Mouse (Mus musculus) cerebellum, postnatal 25 days (tissue): ENCODE data around the gene Shbg.

Source experiments
- DNase-seq, 2 experiments: peaks; one replicate each; pipeline ENCODE4 v3.0.0; 2021; ENCODE audit warnings: mixed read lengths in 2 of 2

Gene Shbg

GRCm38 (mm10) chr11:69594853-69595252 is 22.9 kb downstream of the Shbg start:
- DNase-seq = no peak

DNA sequence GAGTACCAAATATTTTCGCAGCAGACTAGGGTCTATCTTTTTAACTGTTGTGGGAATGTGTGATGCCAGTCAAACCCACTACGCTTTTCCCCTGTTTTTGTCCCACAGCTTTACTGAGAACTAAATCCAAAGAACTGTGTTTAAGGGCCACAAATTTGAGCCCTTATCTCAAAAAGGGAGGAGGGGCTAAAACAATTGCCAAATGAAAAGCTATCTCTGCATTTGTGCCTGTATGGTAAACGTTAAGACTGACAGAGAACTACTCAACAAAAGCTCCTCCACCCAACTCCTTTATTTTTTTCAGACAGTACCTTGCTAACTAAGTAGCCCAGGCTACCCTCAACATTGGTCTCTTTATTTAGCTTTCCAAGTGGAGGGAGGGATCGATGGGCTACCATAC is 24.9 kb downstream of the Shbg start:
- DNase-seq = no peak

DNA sequence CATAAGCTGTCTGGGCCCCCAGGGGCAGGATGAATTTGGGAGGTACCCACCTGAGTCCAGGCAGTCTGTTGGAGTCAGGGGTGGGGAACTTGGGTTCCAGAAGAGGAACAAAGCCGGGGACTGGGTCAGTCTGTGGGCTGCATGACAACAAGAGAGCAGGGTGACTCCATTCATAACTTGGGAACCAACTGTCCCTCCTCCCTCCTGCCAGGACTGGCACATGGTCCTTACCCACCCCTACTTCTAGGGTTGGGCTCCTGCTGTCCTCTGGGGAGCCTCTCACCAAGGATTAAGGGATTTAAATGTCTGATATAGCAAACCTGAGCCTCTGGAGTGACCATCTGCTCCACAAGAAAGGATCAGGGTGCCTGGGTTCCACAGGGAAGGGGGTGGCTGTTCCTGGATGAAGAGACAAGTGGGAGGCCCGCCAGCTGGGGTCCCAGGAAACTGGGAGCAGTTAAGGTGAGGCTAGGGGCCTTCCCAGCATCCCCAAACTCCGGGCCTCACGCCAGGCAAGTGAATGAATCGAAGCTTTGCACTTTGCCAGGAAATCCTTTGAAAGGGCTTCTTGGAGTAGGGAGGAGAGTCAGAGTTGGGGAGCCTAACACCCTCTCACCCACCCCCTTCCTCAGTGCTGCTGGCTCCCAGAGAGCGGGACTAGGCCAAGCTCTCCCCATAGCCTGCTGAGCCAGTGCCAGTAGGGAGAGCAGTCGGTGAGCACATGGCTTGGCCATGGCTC is 25.6 kb downstream of the Shbg start:
- peak in 1 of 2 experiments; percentile 69 for DNase-seq

DNA sequence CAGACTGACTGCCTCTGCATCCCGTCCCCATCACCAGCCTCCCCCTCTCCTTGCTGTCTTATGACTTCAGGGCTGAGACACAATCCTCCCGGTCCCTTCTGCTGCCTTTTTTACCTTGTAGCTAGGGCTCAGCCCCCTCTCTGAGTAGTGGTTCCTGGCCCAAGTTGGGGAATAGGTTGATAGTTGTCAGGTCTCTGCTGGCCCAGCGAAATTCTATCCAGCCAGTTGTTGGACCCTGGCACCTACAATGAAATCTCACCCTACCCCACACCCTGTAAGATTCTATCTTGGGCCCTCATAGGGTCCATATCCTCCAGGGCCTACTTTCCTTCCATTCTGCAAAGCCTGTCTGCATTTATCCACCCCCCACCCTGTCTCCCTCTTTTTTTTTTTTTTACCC is 26.3 kb downstream of the Shbg start:
- DNase-seq = no peak

DNA sequence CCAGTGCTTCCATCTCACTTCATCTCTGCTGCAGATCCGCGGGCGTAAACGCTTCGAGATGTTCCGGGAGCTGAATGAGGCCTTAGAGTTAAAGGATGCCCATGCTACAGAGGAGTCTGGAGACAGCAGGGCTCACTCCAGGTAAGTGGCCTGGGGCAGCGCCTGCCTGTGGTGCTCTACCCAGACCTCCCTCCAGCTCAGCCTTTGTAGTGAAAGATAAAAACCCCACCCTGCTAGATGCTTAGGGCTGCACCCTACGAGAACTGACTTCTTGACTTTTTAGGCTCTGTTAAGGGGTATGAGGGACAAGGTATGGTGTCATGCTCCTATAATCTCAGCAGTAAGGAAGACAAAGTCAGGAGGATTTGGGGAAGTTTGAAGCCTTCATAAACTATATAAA is 27.1 kb downstream of the Shbg start:
- no peak for DNase-seq

DNA sequence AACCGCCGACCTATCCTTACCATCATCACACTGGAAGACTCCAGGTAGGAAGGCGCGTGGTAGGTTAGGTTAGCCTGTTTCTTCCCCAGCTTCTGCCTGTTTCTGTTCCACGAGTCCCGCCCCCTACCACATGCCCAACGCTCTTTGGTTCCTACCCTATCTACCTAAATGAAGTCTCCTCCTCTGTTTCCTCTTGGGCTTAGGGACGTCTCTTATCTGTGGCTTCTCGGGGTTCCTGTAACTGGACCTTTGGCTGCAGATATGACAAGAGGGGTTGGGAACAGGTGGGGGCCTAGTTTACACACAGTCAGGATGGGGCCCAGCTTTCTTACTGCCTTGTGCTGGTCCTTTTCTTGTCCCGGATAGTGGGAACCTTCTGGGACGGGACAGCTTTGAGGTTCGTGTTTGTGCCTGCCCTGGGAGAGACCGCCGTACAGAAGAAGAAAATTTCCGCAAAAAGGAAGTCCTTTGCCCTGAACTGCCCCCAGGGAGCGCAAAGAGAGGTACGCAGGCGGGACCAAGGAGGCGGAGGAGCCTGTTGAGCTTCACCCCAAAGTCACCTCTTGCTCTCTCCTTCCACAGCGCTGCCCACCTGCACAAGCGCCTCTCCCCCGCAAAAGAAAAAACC is 28.4 kb downstream of the Shbg start:
- DNase-seq = no peak

DNA sequence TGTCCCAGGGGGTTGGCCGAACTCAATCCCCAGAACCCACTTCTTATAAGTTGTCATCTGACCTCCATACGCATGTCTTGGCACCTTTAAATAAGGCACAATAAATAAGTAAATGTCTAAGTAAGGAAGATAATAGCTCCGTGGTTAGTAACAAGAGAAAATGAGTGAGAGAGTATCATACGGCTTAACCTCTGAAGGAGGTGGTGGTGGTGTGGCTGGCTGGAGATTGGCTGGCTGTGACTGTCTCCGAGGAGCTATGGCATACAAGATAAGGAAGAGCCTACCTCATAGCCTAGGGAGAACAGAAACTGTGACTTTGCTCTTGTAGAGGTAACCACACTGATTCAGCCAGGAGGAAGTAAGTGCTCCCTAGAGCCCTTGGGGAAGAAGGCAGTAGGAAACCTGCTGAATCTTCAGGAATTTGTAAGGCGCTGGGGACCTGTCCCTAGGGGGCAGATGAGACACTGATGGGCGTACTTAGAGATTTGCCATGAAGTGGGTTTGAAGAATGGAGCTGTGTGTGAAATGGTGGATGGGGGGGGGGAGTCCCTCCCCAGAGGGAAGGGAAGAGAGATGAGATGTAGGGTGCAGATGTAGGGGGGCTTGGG is 31.9 kb downstream of the Shbg start:
- DNase-seq = no peak

GRCm38 (mm10) chr11:69584937-69585336 is 32.8 kb downstream of the Shbg start:
- DNase-seq = no peak

- DNase-seq = no peak
Measured at GRCm38 (mm10) chr11:69584008-69584407, 33.7 kb downstream of the Shbg start.

GRCm38 (mm10) chr11:69582230-69582805 is 35.4 kb downstream of the Shbg start:
- DNase-seq = no peak

- no peak for DNase-seq
Measured at GRCm38 (mm10) chr11:69581814-69582213, 35.9 kb downstream of the Shbg start.

DNA sequence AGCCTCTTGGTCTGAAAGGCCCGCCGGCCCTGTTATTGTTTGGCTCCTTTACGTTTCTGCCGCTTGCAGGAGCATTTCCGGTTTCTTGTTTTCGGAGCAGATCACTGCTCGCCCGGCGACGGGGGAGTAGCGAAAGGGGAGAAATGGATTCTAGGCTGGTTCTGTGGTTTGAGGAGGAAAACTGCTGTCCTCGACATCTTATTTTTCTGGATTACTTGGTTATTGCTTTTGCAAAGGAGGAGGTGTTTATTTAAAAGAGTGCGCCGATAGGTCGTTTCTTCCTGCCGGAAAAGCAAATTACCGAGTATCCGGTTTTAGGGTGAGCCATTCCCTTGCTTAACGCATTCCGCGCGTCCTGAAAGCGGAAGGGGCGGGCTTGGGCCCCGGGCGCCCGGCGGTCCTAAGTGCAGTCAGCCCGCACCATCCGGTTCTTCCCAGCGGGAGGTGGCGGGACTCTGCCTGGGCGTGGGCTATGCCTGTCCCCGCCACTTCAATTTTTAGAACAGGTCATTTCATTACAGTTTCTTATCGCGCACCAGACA is 36.5 kb downstream of the Shbg start:
- peak; percentile 95 to 98 for DNase-seq

DNA sequence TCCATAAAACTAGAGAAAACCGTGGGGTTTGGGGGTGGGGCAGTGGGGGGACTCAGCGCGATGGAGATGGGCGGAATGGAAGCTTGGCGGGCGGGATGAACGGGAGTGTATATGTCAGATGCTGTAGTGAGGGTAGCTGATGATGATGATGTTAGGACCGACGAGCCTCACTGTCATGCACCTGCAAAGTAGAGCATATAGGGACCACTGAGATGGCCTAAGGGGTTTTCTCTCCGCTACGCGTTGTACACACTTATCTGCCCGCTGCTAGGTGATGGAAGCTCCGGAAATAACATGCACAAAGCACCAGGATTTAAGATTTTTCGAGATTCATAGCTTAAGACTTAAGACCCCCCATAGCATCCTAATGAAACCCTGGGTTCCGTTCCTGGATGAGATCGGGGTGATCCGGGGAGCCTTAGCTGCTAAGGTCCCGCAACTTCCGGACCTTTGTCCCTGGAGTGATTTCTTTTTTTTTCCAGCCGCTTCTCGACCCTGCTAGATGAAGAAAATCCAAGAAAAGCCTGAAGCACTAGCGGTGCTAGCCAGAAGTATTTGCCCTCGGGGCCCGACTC is 37.0 kb downstream of the Shbg start:
- no peak for DNase-seq

DNA sequence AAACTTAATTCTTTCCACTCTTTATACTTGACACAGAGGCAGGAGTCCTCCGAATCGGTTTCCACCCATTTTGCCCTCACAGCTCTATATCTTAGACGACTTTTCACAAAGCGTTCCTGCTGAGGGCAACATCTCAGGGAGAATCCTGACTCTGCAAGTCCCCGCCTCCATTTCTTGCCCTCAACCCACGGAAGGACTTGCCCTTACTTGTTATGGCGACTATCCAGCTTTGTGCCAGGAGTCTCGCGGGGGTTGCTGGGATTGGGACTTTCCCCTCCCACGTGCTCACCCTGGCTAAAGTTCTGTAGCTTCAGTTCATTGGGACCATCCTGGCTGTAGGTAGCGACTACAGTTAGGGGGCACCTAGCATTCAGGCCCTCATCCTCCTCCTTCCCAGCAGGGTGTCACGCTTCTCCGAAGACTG is 37.6 kb downstream of the Shbg start, which contains the start of the genes Wrap53 and Trp53:
Gene Wrap53, minus strand, starts transcription at position 165 of the 424 bp plus-strand sequence.
Gene Trp53, plus strand, starts transcription at position 269 of the 424 bp plus-strand sequence.
- DNase-seq = peak; percentile 86 to 90

GRCm38 (mm10) chr11:69579128-69580017 is 38.3 kb downstream of the Shbg start:
- peak; percentile 96 to 99 for DNase-seq

DNA sequence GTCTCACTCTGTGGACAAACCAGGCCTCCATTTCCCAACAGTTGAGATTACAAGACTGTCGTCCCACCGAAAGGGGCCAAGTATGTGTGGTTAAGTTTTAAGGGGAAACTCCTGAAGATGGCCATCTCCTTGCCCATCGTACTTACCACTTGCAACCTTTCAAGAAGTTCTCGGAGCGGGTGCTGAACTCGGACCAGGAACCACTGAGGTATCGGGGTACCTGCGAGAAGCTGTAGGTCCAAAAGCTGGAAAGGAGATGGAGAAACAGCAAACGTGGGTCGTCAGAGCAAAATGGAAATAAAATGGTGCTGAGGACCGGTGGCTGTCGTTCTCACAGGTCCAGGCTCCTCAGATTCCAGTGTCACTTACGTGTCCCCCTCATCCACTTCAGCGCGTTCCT is 39.4 kb downstream of the Shbg start:
- DNase-seq = peak in 1 of 2 experiments; percentile 33

DNA sequence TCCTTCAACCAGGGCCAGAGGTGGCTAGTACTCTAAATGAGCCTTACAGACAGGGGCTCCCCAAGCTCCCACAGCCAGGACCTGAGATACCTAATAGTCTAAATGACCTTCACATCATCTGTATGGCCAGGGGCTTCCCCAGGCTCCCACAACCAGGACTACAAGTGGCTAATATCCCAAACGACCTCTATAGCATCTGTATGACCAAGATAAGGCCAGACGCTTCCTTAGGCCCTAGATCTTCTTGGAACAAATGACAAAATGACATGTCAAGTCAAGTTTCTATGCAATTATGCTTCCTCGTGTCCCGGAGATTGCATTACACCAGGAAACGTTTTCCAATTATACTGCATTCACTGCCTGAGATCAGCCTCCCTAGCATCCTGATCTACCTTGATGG is 41.4 kb downstream of the Shbg start:
- DNase-seq = no peak

- no peak for DNase-seq
Measured at GRCm38 (mm10) chr11:69575220-69575619, 42.5 kb downstream of the Shbg start.

- no peak for DNase-seq
Measured at GRCm38 (mm10) chr11:69565131-69565530, 52.6 kb downstream of the Shbg start.
